Mouse (Mus musculus): Measurements from ENCODE around the gene Scgb1c1.

DNA sequence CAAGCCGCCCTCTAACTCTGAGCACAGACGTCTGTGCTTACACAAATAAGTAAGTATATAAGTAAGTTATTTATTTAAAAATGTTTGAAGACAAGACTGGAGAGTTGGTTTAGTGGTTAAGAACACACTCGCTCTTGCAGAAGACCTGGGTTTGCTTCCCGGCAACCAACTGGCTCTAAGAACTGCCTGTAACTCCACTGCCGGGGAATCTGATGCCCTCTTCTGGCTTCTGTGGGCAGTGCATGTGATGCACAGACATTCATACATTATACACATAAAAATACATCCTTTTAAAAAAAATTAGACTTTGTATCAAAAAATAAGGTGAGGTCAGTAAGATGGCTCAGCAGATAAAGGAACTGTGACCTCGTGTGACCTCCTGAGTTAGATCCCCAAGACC lies 34.9 kb upstream of the Scgb1c1 start:
- TF ChIP-seq GATA1 (IDR thresholded peaks at IDR 0.05; ENCODE audit: borderline replicate concordance, low read length) (no peak), FLI1 (IDR thresholded peaks at IDR 0.05; ENCODE audit: low read length) (no peak)

Measured in megakaryocyte, embryonic 14.5 days (primary cell).